Mouse (Mus musculus) heart, adult 8-10 months (tissue): ENCODE measurements around the gene Nfe2l3. TPM values are rescaled to one million over a fixed set of nuclear protein-coding genes. Genes with fewer than 3 reads are reported as not detected.
"Not testable (repeated sequence)": the region's sequence is repeated elsewhere in the genome, so short reads cannot be mapped to it uniquely, and the experiment has no call there.

Source experiments
- DNase-seq: peaks from one replicate; pipeline ENCODE4 v3.0.0; 2022; ENCODE audit warnings: low spot score
- total RNA-seq, 4 experiments: library from RNA; stranded (reverse); gene quantifications; 2 replicates each; pipeline ENCODE4 v1.2.4; 2022

Nfe2l3 gene
- total RNA-seq, result under 1 TPM in 2 of 4 experiments, not detected in 2; 0.28 to 0.35 TPM

- DNase-seq, result no peak
Measured at GRCm38 (mm10) chr6:51432535-51433397, at the start of gene Nfe2l3. Nfe2l3 (plus strand) TSS chr6:51432670.

DNA sequence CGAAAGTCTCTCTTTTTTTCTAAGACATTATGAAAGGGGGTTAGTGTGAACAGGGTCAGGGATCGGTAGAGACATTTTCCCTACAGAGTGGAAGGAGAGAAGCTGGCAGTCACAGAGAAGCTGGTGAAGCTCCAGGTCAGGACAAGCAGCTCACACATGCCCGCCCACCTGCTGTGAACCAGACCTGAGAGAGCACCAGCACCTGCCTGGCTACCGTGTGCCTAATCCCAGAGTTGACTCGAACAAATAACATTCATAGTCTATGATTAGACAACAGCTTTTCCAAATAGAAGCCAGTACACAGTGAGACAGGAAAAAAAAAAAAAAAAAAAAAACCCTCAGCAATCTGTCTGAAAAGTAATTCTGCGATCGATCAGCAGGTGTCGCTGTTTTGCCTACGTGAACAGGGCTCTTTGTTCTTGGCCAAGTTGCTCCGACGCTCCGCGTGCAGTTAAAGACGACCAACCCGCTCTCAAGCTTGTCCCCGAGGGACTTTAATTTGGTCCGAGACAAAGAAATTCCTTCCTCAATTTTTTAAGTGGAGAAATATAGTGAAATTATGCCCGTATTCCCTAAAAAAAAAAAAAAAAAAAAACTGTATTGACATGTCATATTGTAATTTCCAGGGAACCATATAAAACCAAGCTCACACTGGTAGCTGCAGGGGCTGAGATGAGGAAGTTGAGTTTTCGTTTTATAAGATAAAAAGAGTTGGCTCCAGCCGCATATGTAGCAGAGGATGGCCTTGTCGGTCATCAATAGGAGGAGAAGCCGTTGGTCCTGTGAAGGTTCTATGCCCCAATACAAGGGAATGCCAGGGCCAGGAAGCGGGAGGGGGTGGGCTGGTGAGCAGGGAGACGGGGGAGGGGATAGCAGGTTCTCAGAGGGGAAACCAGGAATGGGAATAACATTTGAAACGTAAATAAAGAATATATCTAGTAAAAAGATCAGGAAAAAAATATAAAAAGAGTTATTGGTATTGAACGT, 48.4 kb upstream of the Nfe2l3 start:
- DNase-seq, result peak; percentile 85

DNA sequence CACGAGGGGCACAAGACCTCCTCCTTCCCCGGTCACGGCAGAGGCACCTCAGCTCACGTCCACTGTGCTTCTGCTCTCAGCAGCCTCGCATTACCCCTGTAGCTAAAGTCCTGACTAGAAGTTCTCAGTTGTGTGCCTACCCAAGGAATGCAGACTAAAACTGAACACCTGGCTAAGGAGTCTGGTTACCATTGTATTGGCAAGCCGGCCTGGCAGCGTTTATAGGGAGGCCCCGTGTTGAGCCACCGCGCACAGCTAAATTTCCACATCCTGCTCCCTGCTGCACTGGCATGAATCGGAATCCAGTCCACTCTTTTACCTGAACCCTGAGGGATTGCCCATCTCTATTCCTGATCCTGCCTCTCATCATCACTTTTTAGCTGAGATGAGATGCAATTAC, 42.0 kb upstream of the Nfe2l3 start:
- no peak for DNase-seq

- DNase-seq, result no peak
Measured at GRCm38 (mm10) chr6:51391816-51392490, 40.5 kb upstream of the Nfe2l3 start.

DNA sequence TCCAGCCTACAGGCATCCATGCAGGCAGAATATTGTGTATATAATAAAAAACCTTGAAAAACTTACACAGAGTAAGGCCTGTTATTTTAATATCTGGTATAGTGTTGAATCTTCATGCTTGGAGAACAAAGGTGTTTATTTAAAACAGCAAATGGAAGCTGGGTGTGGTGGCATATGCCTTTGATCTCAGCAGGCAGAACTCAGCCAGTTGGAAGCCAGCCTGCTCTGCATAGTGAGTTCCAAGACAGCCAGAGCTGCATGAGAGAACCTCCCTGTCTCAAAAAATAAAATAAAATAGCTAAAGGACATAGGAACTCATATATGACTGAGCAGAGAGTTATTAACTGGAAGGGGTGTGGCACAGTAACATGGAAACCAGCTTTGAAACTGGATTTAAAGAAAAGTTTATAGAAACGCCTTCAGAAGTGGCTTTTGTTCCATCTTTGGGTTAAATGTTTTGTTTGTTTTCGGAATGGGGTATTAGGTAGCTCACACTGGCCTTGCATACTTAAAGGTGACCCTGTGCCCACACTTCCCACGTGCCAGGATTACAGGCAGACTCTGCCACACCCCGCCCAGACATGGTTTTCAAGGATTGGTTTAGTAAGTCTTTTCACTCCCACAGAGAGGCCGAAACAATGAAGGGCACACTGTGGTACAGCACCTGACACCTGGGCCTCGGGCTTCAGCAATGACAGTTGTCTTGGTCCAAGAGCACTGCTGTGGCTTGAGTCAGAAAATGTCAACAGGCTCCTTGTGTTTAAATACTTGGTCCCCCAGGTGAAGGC, 38.9 kb upstream of the Nfe2l3 start:
- no peak for DNase-seq

GRCm38 (mm10) chr6:51394367-51394766, 38.1 kb upstream of the Nfe2l3 start:
- DNase-seq, result not testable (repeated sequence)

DNA sequence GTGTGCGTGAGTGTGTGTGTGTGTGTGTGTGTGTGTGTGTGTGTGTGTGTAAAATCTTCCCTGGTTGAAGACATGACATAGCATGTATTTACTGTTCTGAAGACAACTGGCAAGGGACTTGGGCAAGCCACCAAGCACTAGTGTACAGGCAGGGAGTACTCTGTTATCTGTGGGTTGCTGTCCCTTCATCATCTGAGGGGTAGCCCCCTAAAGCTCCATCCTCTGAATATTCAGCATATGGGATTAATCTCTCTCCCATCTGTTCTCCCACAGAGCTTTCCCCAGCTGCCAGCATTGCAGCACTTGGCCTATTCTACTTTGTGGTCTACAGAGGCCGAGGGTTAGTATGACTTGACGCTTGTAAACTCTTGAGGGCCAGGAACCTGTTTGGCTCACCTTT, 37.5 kb upstream of the Nfe2l3 start:
- DNase-seq, result not testable (repeated sequence)

- DNase-seq, result no peak
Measured at GRCm38 (mm10) chr6:51395486-51395885, 37.0 kb upstream of the Nfe2l3 start.

GRCm38 (mm10) chr6:51399113-51399518, 33.4 kb upstream of the Nfe2l3 start:
- DNase-seq, result no peak

DNA sequence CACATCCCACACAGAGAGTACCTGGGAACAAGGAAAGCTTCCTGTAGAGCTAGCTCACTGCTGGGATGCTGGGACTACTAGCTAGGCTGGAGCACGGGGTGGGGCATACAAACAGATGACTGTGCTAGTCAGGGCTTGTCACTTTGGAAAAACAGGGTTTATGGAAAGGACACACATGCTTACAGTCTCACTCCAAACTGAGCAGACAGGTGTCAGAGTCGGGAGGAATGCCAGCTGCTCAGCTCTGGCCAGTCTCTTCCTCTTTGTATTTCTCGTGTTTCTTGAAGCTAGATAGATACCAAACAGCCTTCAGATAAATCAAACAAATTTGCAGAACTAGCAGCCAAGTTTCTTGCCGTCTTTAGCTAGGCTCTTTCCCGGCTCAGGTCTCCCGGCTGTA, 31.2 kb upstream of the Nfe2l3 start:
- DNase-seq, result no peak

- DNase-seq, result no peak
Measured at GRCm38 (mm10) chr6:51403598-51403997, 28.9 kb upstream of the Nfe2l3 start.

DNA sequence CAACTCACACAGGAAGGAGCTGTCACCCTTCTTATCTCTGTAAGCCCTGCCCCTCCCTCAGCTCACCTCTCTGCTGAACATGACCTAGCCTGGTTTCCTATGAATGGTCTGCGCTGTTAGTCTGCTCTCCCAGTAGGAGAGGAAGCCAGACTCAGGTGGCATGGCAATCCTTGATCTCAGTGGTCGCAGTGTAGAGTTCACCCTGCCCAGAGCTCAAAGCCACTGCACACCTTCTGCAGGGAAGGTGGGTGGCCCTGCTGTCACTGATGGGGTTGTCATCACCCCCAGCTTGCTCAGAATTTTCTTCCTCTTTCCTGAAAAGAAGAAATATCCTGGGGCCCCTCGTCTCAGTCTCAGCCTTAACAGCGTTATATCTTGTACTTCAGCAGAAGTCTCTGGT, 28.0 kb upstream of the Nfe2l3 start:
- DNase-seq, result no peak

- no peak for DNase-seq
Measured at GRCm38 (mm10) chr6:51416433-51416832, 16.0 kb upstream of the Nfe2l3 start.

GRCm38 (mm10) chr6:51417306-51417936, 15.0 kb upstream of the Nfe2l3 start:
- no peak for DNase-seq

DNA sequence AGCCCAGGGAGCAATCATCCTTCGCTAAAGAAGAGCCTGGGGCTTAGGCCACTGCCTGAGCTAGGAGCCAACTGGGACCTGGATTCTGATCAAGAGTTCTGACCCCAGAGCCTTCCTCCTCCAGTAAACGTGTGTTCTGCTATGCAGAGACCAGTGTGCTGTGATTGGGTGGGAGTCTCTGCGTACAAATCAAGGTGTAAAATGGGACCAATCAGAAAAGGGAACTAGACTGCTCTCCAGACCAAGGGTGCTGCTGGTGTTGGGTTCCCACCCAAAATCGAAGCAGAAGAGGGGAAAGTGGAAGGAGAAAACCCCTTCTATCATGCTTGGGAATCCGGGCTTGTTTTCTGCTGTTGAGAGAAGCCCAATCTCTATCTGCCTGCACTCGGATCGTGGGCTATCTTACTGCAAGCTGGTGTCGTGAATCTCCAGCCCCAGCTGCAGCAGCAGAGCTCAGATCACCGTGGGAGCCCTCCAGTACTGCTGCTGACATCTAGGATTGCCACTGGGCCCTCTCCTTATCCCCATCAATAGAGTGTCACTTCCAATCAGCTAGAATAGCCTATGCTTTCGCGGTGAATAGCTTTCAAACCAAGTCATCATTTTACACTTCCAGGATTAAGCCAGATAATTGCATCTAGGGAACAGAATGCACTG, 8.9 kb upstream of the Nfe2l3 start:
- no peak for DNase-seq

- no peak for DNase-seq
Measured at GRCm38 (mm10) chr6:51424537-51424936, 7.9 kb upstream of the Nfe2l3 start.

GRCm38 (mm10) chr6:51434270-51434669, 1.8 kb downstream of the Nfe2l3 start:
- no peak for DNase-seq

- no peak for DNase-seq
Measured at GRCm38 (mm10) chr6:51437665-51438064, 5.2 kb downstream of the Nfe2l3 start.

GRCm38 (mm10) chr6:51438826-51439330, 6.4 kb downstream of the Nfe2l3 start:
- DNase-seq, result no peak
